Mouse (Mus musculus) midbrain, embryonic 15.5 days (tissue): ENCODE measurements around the gene Pex26. TPM values are rescaled to one million over a fixed set of nuclear protein-coding genes. Genes with fewer than 3 reads are reported as not detected.

Experiments used
- polyA plus RNA-seq: library from polyadenylated mRNA; unstranded; fragments of >200 nt; fragmentation: Nextera tagmentation; extraction: Ambion mirVana; gene quantifications from 2 replicates; pipeline ENCODE4 v1.2.1, GENCODE M21; 2015

The Pex26 gene
- polyA plus RNA-seq, 1 experiment from 2014 or later: 20.4 TPM

Other genes starting within 250 kb of the Pex26 start
- 43.1 and 50.0 TPM in 2 replicates for gene Mical3, start 52.7 kb upstream of the Pex26 start, polyA plus RNA-seq
- gene Tuba8, start 27.0 kb downstream of the Pex26 start, polyA plus RNA-seq: 0.70 and 1.1 TPM in 2 replicates
- gene Usp18, start 62.2 kb downstream of the Pex26 start, polyA plus RNA-seq: 2.1 and 3.4 TPM in 2 replicates
- 50.2 and 63.7 TPM in 2 replicates for gene Slc6a13, start 116.6 kb downstream of the Pex26 start, polyA plus RNA-seq
- gene Slc6a12, start 159.4 kb downstream of the Pex26 start, polyA plus RNA-seq: 2.5 and 3.3 TPM in 2 replicates